Mouse (Mus musculus): ENCODE measurements at regions not wholly inside any gene's neighbourhood (a gene's known extent, or its start where the extent isn't known, plus 50 kb on each side); places are given as distances from the start of the nearest gene placed in this dataset.
A peak's percentile ranks its signal among the peaks of the same experiment; 100 is the strongest.

- ATAC-seq (ENCODE audit: poor library complexity, severe bottlenecking): no peak
Observed at GRCm38 (mm10) chr8:126538136-126538535, 55.6 kb downstream of the Irf2bp2 start.

- no peak for ATAC-seq (ENCODE audit: poor library complexity, severe bottlenecking)
Observed at GRCm38 (mm10) chr8:126536928-126537618, 56.7 kb downstream of the Irf2bp2 start.

GRCm38 (mm10) chr8:126536132-126536927 is 57.5 kb downstream of the Irf2bp2 start:
- ATAC-seq (ENCODE audit: poor library complexity, severe bottlenecking): peak; percentile 97

GRCm38 (mm10) chr8:126532284-126532974 is 57.6 kb upstream of the Tarbp1 start:
- no peak for ATAC-seq (ENCODE audit: poor library complexity, severe bottlenecking)

GRCm38 (mm10) chr8:126531459-126531858 is 56.6 kb upstream of the Tarbp1 start:
- no peak for ATAC-seq (ENCODE audit: poor library complexity, severe bottlenecking)

GRCm38 (mm10) chr8:126529409-126529808 is 54.5 kb upstream of the Tarbp1 start:
- no peak for ATAC-seq (ENCODE audit: poor library complexity, severe bottlenecking)

GRCm38 (mm10) chr8:126528434-126529080 is 53.7 kb upstream of the Tarbp1 start:
- no peak for ATAC-seq (ENCODE audit: poor library complexity, severe bottlenecking)

- ATAC-seq (ENCODE audit: poor library complexity, severe bottlenecking): peak; percentile 95
Observed at GRCm38 (mm10) chr8:126526864-126527571, 52.2 kb upstream of the Tarbp1 start.

GRCm38 (mm10) chr8:126525575-126525974 is 50.7 kb upstream of the Tarbp1 start:
- no peak for ATAC-seq (ENCODE audit: poor library complexity, severe bottlenecking)

Data from megakaryocyte, adult 5-6 weeks (primary cell).